Mouse (Mus musculus) MEL (cell line): ENCODE measurements around the gene Egflam. TPM values are rescaled to one million over a fixed set of nuclear protein-coding genes. Genes with fewer than 3 reads are reported as not detected.

ENCODE experiments used
- DNase-seq: peaks from one replicate; pipeline ENCODE4 v3.0.0; 2011; ENCODE audit warnings: low read depth, low spot score
- H3K27ac ChIP-seq: 2 replicates; pipeline ENCODE4 v1.5.1; 2012; ENCODE audit warnings: low read depth, mild to moderate bottlenecking, control low read depth, low read length, moderate library complexity; ENCODE audit not compliant: control insufficient read depth
- H3K27me3 ChIP-seq, 2 experiments: fragments of 150-350 bp in 1 of 2; sonication (generic) in 1 of 2; 2 replicates each; pipeline ENCODE4 v1.6.1; 2012; ENCODE audit warnings: low read length in 2 of 2, mild to moderate bottlenecking in 2 of 2, improper control_type of control experiment in 1 of 2, moderate library complexity in 1 of 2; ENCODE audit not compliant: insufficient read depth in 2 of 2, control insufficient read depth in 1 of 2
- H3K36me3 ChIP-seq, 2 experiments: 2 replicates each; pipeline ENCODE4 v1.6.1; 2012 to 2014; ENCODE audit warnings: low read length in 2 of 2, improper control_type of control experiment in 1 of 2, inconsistent platforms in 1 of 2, mild to moderate bottlenecking in 1 of 2; ENCODE audit not compliant: insufficient read depth in 2 of 2, control insufficient read depth in 1 of 2
- H3K4me1 ChIP-seq, 2 experiments: fragments of 150-350 bp in 1 of 2; sonication (generic) in 1 of 2; 2 replicates each; pipeline ENCODE4 v1.6.1; 2012; ENCODE audit warnings: low read length in 2 of 2, improper control_type of control experiment in 1 of 2, mild to moderate bottlenecking in 1 of 2; ENCODE audit not compliant: insufficient read depth in 2 of 2, control insufficient read depth in 1 of 2
- H3K4me3 ChIP-seq, 2 experiments: fragments of 150-350 bp in 1 of 2; sonication (generic) in 1 of 2; 2 replicates each; pipeline ENCODE4 v1.5.1; 2012; ENCODE audit warnings: low read depth in 2 of 2, low read length in 2 of 2, mild to moderate bottlenecking in 2 of 2, moderate library complexity in 2 of 2, control low read depth in 1 of 2, improper control_type of control experiment in 1 of 2; ENCODE audit not compliant: control insufficient read depth in 1 of 2, insufficient read depth in 1 of 2
- H3K79me2 ChIP-seq: 2 replicates; pipeline ENCODE4 v1.6.1; 2012; ENCODE audit warnings: mild to moderate bottlenecking, low read length, moderate library complexity; ENCODE audit not compliant: control insufficient read depth, poor library complexity, insufficient read depth
- H3K9ac ChIP-seq: 2 replicates; pipeline ENCODE4 v1.6.1; 2012; ENCODE audit warnings: low read depth, mild to moderate bottlenecking, control low read depth, low read length, moderate library complexity; ENCODE audit not compliant: control insufficient read depth, poor library complexity, severe bottlenecking
- H3K9me3 ChIP-seq: fragments of 150-350 bp; sonication (generic); replicated peaks from 2 replicates; pipeline ENCODE4 v1.6.1; 2012; ENCODE audit warnings: mild to moderate bottlenecking, low read length, improper control_type of control experiment, moderate library complexity; ENCODE audit not compliant: insufficient read depth
- BHLHE40 ChIP-seq: IDR thresholded peaks from 2 replicates; pipeline ENCODE4 v1.6.1; 2012; ENCODE audit warnings: low read depth, mild to moderate bottlenecking, inconsistent platforms, low read length, improper control_type of control experiment, borderline replicate concordance
- CTCF ChIP-seq, 3 experiments: IDR thresholded peaks in 2 of 3; conservative IDR thresholded peaks in 1 of 3; 2 replicates each; pipeline ENCODE4 v1.5.1; 2011 to 2012; ENCODE audit warnings: low read length in 3 of 3, low read depth in 2 of 3, mild to moderate bottlenecking in 2 of 3, improper control_type of control experiment in 1 of 3, inconsistent platforms in 1 of 3, mixed read lengths in 1 of 3, moderate library complexity in 1 of 3; ENCODE audit not compliant: control insufficient read depth in 1 of 3, insufficient read depth in 1 of 3, poor library complexity in 1 of 3, severe bottlenecking in 1 of 3
- E2F4 ChIP-seq: IDR thresholded peaks from 2 replicates; pipeline ENCODE4 v1.6.1; 2011; ENCODE audit warnings: low read depth, low read length, improper control_type of control experiment, borderline replicate concordance
- GABPA ChIP-seq: IDR thresholded peaks from 2 replicates; pipeline ENCODE4 v1.6.1; 2012; ENCODE audit warnings: low read depth, mild to moderate bottlenecking, inconsistent platforms, low read length, improper control_type of control experiment, moderate library complexity
- KAT2A ChIP-seq: conservative IDR thresholded peaks from 2 replicates; pipeline ENCODE4 v1.6.1; 2012; ENCODE audit warnings: low read depth, low read length, improper control_type of control experiment, inconsistent platforms
- MAFK ChIP-seq: IDR thresholded peaks from 2 replicates; pipeline ENCODE4 v1.6.1; 2011; ENCODE audit warnings: low read depth, mild to moderate bottlenecking, low read length, improper control_type of control experiment, borderline replicate concordance
- MAZ ChIP-seq: IDR thresholded peaks from 2 replicates; pipeline ENCODE4 v1.6.1; 2012; ENCODE audit warnings: low read depth, mild to moderate bottlenecking, inconsistent platforms, low read length, improper control_type of control experiment
- MEF2A ChIP-seq: IDR thresholded peaks from 2 replicates; pipeline ENCODE4 v1.6.1; 2014; ENCODE audit warnings: low read depth, mild to moderate bottlenecking, inconsistent platforms, low read length, improper control_type of control experiment; ENCODE audit not compliant: poor library complexity, insufficient replicate concordance, severe bottlenecking; ENCODE audit errors: extremely low read depth
- MXI1 ChIP-seq: IDR thresholded peaks from 2 replicates; pipeline ENCODE4 v1.6.1; 2011; ENCODE audit warnings: mild to moderate bottlenecking, low read depth, low read length, improper control_type of control experiment
- MYC ChIP-seq: IDR thresholded peaks from 2 replicates; pipeline ENCODE4 v1.6.1; 2011; ENCODE audit warnings: low read depth, mild to moderate bottlenecking, low read length, improper control_type of control experiment, moderate library complexity
- NELFE ChIP-seq: IDR thresholded peaks from 2 replicates; pipeline ENCODE4 v1.6.1; 2011; ENCODE audit warnings: low read depth, low read length, improper control_type of control experiment
- NRF1 ChIP-seq: IDR thresholded peaks from 2 replicates; pipeline ENCODE4 v1.6.1; 2014; ENCODE audit warnings: low read depth, mild to moderate bottlenecking, inconsistent platforms, low read length, improper control_type of control experiment, moderate library complexity; ENCODE audit not compliant: poor library complexity, insufficient read depth, severe bottlenecking
- RCOR1 ChIP-seq: IDR thresholded peaks from 2 replicates; pipeline ENCODE4 v1.6.1; 2012; ENCODE audit warnings: low read depth, mild to moderate bottlenecking, inconsistent platforms, low read length, improper control_type of control experiment
- SIN3A ChIP-seq: IDR thresholded peaks from 2 replicates; pipeline ENCODE4 v1.6.1; 2012; ENCODE audit warnings: low read length, improper control_type of control experiment, inconsistent platforms
- UBTF ChIP-seq: IDR thresholded peaks from 2 replicates; pipeline ENCODE4 v1.6.1; 2012; ENCODE audit warnings: low read depth, mild to moderate bottlenecking, inconsistent platforms, low read length, improper control_type of control experiment, moderate library complexity, borderline replicate concordance; ENCODE audit not compliant: insufficient read depth
- USF1 ChIP-seq: IDR thresholded peaks from 2 replicates; pipeline ENCODE4 v1.6.1; 2014; ENCODE audit warnings: low read depth, mild to moderate bottlenecking, inconsistent platforms, low read length, improper control_type of control experiment, moderate library complexity
- polyA plus RNA-seq, 2 experiments: library from polyadenylated mRNA; stranded (reverse) in 1 of 2; unstranded in 1 of 2; fragments of >175 nt in 1 of 2; fragments of >200 nt in 1 of 2; gene quantifications; 2 replicates each; pipeline versions ENCODE4 v1.2.1 to v1.2.4; 2012; ENCODE audit warnings: low replicate concordance in 2 of 2, low read depth in 1 of 2; ENCODE audit not compliant: insufficient read length in 2 of 2, insufficient read depth in 1 of 2, missing spikeins in 1 of 2
- total RNA-seq: library from RNA; depleted of rRNA; stranded (reverse); fragments of 300-350 nt; gene quantifications from 2 replicates; pipeline ENCODE4 v1.2.3, GENCODE M21; 2012

Gene Egflam
- total and polyA plus RNA-seq, 3 experiments, result not detected

DNA sequence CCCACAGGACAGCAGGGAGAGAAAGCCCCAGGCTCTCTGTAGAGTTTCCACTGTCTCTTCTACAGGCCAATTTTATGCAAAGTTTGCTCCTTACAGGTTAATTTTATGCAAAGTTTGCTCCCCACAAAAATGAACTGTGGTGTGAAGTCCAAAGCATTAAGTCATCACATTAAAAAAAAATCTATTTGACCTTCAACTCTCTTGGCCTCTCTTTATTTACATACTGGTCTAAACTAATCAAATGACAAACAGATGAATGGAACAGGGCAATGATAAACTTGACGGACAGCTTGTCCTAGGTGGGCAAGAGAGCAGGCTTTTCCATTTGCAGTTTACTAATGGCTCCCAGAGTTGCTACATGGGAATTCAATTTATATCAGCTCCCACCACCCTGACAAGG lies 98.3 kb downstream of the Egflam start:
- Histone ChIP-seq H3K36me3 (no peaks in the 10 kb centered on the region), H3K79me2 (no peaks in the 10 kb centered on the region), H3K27ac (no peak overlapping the region), H3K27me3 (no peaks in the 10 kb centered on the region; a peak in 1 of 4 replicates), H3K4me3 (no peak overlapping the region), H3K4me1 (no peaks in the 10 kb centered on the region), H3K9me3 (no peaks in the 10 kb centered on the region), H3K9ac (no peak overlapping the region)
- DNase-seq, result no peak
- TF ChIP-seq USF1, result no peak
- TF ChIP-seq BHLHE40, result no peak
- TF ChIP-seq RCOR1, result no peak
- TF ChIP-seq MXI1, result no peak
- no peak for TF ChIP-seq SIN3A
- TF ChIP-seq GABPA, result no peak

DNA sequence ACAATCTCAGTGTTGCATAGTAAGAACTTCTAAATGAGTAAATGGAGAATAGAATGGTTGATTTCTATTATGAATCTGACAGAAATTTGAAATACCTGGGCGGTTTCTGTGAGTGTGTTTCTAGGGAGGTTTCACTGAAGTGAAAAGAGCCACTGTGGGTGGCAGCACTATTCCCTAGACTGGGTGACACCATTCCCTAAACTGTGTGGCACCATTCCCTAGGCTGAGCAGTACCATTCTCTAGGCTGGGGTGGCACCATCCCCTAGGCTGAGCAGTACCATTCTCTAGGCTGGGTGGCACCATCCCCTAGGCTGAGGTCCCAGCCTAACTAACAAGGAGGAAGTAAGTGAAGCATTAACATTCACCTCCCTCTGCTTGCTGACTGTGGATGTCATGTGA lies 103.0 kb downstream of the Egflam start:
- Histone ChIP-seq H3K9ac (no peak overlapping the region), H3K27ac (no peak overlapping the region), H3K4me3 (no peak overlapping the region), H3K4me1 (no peaks in the 10 kb centered on the region), H3K27me3 (no peaks in the 10 kb centered on the region), H3K9me3 (no peaks in the 10 kb centered on the region), H3K79me2 (no peaks in the 10 kb centered on the region), H3K36me3 (no peaks in the 10 kb centered on the region)
- no peak for TF ChIP-seq MYC
- no peak for TF ChIP-seq SIN3A
- TF ChIP-seq E2F4, result no peak
- no peak for TF ChIP-seq UBTF
- no peak for TF ChIP-seq MEF2A
- no peak for TF ChIP-seq NELFE
- no peak for TF ChIP-seq KAT2A
- TF ChIP-seq MAZ, result no peak
- TF ChIP-seq CTCF (IDR thresholded peaks at IDR 0.05 in 2 of 3, conservative IDR thresholded peaks at IDR 0.05 in 1 of 3; ENCODE audit: control insufficient read depth in 1 of 3, insufficient read depth in 1 of 3, low read depth in 2 of 3, low read length in 3 of 3, poor library complexity in 1 of 3, severe bottlenecking in 1 of 3), result no peak
- no peak for TF ChIP-seq NRF1
- TF ChIP-seq USF1, result no peak
- TF ChIP-seq MAFK, result no peak
- no peak for DNase-seq
